8 mouse cellular contexts compared by ENCODE assay signal in the genomic region with DNA sequence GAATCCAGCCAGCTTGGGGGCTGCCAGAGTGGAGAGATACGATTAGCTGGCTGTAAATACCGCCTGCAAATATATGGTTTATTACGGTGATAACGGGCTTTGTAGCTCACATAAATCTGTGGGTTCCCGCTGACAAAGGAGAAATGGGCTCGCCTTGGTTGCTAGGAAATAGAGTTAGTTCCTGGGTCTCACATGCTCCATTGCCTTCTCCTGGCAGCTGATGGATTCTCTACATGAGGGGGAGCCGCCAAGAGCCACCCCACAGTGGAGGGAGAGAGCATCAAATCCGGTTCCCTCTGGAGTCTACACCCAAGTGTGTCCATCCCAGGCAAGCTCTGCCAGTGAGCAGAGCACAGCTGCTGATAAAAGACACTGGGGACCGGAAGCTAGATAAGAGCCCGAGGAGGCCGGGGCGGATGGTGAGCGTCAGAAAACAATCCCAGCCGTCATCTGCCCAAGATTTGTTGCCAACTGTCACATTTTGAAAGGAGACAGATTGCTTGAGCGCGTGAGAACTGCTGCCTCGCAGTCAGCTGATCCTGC.
DNase-seq lines count a peak whose midpoint lies in the region; ATAC-seq lines count a peak whose summit lies in the region.

No protein-coding gene starts in this region.

- WGBS in intestine, embryonic 15.5 days: 5% methylated on average over 17 of the region's 17 CpGs
- WGBS in stomach, embryonic 15.5 days: 7% methylated on average over 17 of the region's 17 CpGs

- no peaks in the 10 kb centered on the region for H3K27me3 ChIP-seq in intestine, embryonic 15.5 days (replicated peaks)
- no peaks in the 10 kb centered on the region for H3K27me3 ChIP-seq in stomach, embryonic 15.5 days (replicated peaks)

- H3K9me3 ChIP-seq in intestine, embryonic 15.5 days: no peaks in the 10 kb centered on the region
- no peaks in the 10 kb centered on the region for H3K9me3 ChIP-seq in stomach, embryonic 15.5 days

- ATAC-seq in intestine, embryonic 15.5 days: peak; percentile 75
- peak; percentile 68; the same call in 1 of the 2 replicates for ATAC-seq in stomach, embryonic 15.5 days (ENCODE audit: insufficient read depth, low FRiP score, low read depth)
- no peak for ATAC-seq in erythroid progenitor cell, adult 5-6 weeks (replicated peaks; ENCODE audit: low FRiP score, poor library complexity, severe bottlenecking)

- H3K4me1 ChIP-seq in intestine, embryonic 15.5 days (replicated peaks): peaks cover 10% of the 10 kb centered on the region
- H3K4me1 ChIP-seq in stomach, embryonic 15.5 days: peaks cover 7% of the 10 kb centered on the region

- no peaks in the 10 kb centered on the region for H3K36me3 ChIP-seq in intestine, embryonic 15.5 days
- no peaks in the 10 kb centered on the region for H3K36me3 ChIP-seq in stomach, embryonic 15.5 days

- H3K27ac ChIP-seq in intestine, embryonic 15.5 days: no peak overlapping the region
- 0 out of 2 replicates have a peak overlapping the region, but pooled peaks have one; percentile 16 for H3K27ac ChIP-seq in stomach, embryonic 15.5 days

- peak overlapping the region; percentile 46 for H3K4me2 ChIP-seq in intestine, embryonic 15.5 days (replicated peaks)
- peak overlapping the region; percentile 40 for H3K4me2 ChIP-seq in stomach, embryonic 15.5 days

- H3K4me3 ChIP-seq in intestine, embryonic 15.5 days (replicated peaks): no peak overlapping the region
- no peak overlapping the region for H3K4me3 ChIP-seq in stomach, embryonic 15.5 days (replicated peaks)

- no peak overlapping the region for H3K9ac ChIP-seq in intestine, embryonic 15.5 days
- no peak overlapping the region for H3K9ac ChIP-seq in stomach, embryonic 15.5 days

- peak; percentile 18 to 22 for DNase-seq in urinary bladder, postnatal 36 days (ENCODE audit: low spot score in 2 of 2)
- DNase-seq in urinary bladder, postnatal 25 days (ENCODE audit: low spot score): no peak
- DNase-seq in heart, adult 18-20 months: peak; percentile 88 to 89
- DNase-seq in left cerebral cortex, adult 8-10 months (ENCODE audit: low spot score in 2 of 2): peak; percentile 14 to 22
- DNase-seq in lung, postnatal 4 days: peak; percentile 72 to 88
